Mouse (Mus musculus): ENCODE measurements around the gene Il22ra2. TPM values are rescaled to one million over a fixed set of nuclear protein-coding genes. Genes with fewer than 3 reads are reported as not detected.

The Il22ra2 gene
- polyA plus RNA-seq, 1 experiment from 2014 or later = not detected

GRCm38 (mm10) chr10:19672015-19672414 lies 50.2 kb downstream of the Il22ra2 start:
- no peak overlapping the region for H3K4me2 ChIP-seq (replicated peaks)
- H3K27ac ChIP-seq = no peak overlapping the region
- no peak for ATAC-seq (ENCODE audit: low FRiP score, low read depth)
- H3K4me3 ChIP-seq = no peak overlapping the region
- H3K36me3 ChIP-seq = no peaks in the 10 kb centered on the region
- H3K27me3 ChIP-seq (replicated peaks) = no peaks in the 10 kb centered on the region
- no peak overlapping the region for H3K9ac ChIP-seq
- no peaks in the 10 kb centered on the region for H3K4me1 ChIP-seq
- H3K9me3 ChIP-seq = no peaks in the 10 kb centered on the region

GRCm38 (mm10) chr10:19673146-19673545 lies 51.3 kb downstream of the Il22ra2 start:
- H3K9ac ChIP-seq = no peak overlapping the region
- no peak overlapping the region for H3K4me2 ChIP-seq (replicated peaks)
- no peak for ATAC-seq (ENCODE audit: low FRiP score, low read depth)
- no peaks in the 10 kb centered on the region for H3K36me3 ChIP-seq
- no peak overlapping the region for H3K4me3 ChIP-seq
- H3K27ac ChIP-seq = no peak overlapping the region
- H3K27me3 ChIP-seq (replicated peaks) = no peaks in the 10 kb centered on the region
- WGBS = 82% methylated on average over 1 of the region's 1 CpGs
- no peaks in the 10 kb centered on the region for H3K9me3 ChIP-seq
- no peaks in the 10 kb centered on the region for H3K4me1 ChIP-seq

Other genes starting within 250 kb of the Il22ra2 start
- 26.7 and 28.9 TPM in 2 replicates for gene Ifngr1, start 30.0 kb upstream of the Il22ra2 start, polyA plus RNA-seq (2016; fragmentation: Nextera tagmentation; extraction: Ambion mirVana)
- gene Il20ra, start 90.6 kb downstream of the Il22ra2 start, polyA plus RNA-seq (2016; fragmentation: Nextera tagmentation; extraction: Ambion mirVana) = not detected in 2 replicates
- gene Slc35d3, start 229.5 kb downstream of the Il22ra2 start, polyA plus RNA-seq (2016; fragmentation: Nextera tagmentation; extraction: Ambion mirVana) = 0.87 and 0.95 TPM in 2 replicates